Mouse (Mus musculus): ENCODE measurements around the gene Pcyox1. TPM values are rescaled to one million over a fixed set of nuclear protein-coding genes. Genes with fewer than 3 reads are reported as not detected.

Gene Pcyox1
- 10 to 100 TPM in 1 of 2 experiments, 1 to 10 TPM in 1; 3.5 to 49.3 TPM for polyA plus RNA-seq (2012; fragmentation: generic; extraction: Trizol)

DNA sequence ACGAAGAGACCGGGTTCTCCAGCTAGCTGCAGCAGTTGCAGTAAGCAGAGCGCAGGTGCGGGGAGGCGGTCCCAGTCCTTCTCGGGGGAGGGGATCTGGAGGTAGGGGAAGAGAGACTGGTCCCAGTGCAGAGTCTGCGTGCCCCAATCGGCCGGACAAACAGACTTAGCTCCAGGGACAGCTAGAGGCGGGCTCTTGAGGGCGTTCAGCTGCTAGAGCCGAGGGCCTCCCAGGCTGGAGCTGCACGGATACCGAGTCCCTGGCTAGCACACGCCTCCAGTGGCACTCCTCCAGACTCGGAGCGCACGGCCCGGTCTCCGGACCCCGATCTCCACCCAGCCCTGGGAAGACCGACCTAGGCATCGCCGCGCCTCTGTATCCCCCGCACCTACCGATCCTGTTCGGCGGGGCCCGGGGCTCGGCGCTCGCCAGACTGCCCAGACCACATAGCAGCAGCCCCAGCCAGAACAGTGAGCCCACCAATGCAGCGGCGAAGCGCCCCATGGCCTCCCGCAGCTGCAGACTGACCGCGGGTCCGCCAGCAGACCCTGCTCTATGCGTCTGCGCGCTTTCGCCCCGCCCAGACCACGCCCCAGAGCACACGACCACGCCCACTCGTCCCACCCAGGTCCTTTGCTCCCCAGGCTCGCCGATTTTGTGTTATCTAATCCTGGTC, at the start of gene Pcyox1:
Gene Pcyox1, minus strand, starts transcription at position 574 of the 676 bp plus-strand sequence.

DNA sequence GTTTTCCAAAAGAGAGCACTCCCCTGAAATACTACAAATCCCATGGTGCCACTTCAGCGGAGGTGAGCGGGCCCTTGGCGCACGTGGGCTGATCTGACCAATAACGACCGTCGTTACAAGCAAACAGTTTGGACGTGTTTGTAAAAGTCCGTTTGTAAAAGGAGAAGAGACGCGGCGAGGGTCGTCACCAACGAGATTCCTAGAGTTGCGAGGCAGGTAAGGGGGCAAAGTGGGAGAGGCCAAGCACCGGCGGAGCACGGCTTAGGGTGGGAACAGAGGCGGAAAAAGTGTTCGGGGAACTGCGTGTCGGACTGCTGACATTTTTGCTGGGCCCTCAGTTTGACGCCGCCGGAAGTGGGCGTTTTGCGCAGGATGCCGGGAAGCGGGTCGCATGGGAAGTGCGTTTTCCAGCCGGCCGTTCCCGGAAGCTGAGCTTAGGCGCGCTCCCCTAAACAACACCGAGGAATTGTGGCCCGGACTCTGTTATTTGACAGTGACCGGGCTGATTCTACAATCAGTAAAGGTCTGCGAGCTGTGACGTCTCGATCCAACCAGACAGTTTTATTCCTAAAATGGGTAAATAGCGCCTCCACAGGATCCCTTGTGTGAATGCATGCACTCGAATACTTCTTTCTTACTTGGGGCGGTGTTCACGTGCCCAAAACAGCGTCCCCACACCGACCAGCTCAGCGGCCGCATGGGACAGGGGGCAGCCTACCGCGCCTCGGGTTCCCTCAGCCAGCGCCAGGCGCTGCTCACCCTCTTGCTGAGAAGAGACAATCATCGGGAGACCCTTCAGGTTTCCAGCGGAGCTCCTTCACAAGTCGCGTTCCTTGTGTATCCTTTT, 41.5 kb upstream of the Pcyox1 start, which contains the start of gene C87436:
Gene C87436, plus strand, starts transcription at position 103 of the 847 bp plus-strand sequence.

GRCm38 (mm10) chr6:86426358-86426757, 29.4 kb upstream of the Pcyox1 start, which contains the start of gene Gm44790:
Gene Gm44790 (plus strand): TSS chr6:86426658.

GRCm38 (mm10) chr6:86404100-86404861, 7.3 kb upstream of the Pcyox1 start, which contains the start of gene Tia1:
Gene Tia1 (plus strand): TSS chr6:86404219.

DNA sequence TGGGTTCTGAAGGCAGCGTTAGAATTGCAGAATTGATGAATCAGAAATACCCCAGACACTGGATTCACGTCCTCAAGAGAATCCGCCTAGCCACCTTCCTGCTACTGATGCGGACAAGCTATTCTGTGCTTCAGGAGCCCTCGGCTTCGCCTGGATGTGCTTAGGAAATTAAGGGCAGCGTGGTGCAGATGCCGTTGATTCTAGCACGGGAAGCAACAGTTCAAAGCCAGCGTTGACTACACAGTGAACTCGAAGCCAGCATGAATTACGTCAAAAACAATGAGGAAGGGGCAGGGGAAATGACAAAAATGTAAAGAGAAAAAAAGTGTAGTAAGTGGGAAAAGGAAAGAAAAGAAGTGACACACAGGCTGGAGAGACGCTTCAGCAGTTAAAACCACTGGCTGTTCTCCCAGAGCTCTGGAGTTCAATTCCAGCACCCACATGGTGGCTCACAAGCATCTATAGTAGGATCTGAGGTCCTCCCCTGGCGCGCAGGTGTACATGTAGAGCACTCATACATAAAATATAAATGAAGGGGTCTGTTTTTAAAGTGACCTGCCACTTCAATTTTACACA, 26.1 kb downstream of the Pcyox1 start, which contains the start of gene Snrpg:
Gene Snrpg, plus strand, starts transcription at position 541 of the 576 bp plus-strand sequence.

GRCm38 (mm10) chr6:86365371-86366124, 31.4 kb downstream of the Pcyox1 start, which contains the start of gene Fam136a:
Gene Fam136a (plus strand): TSS chr6:86365646.

Other genes with a start within 250 kb of the Pcyox1 start
- 1 to 10 TPM in 1 of 2 experiments, under 1 TPM in 1; 0.44 to 1.0 TPM for gene Tgfa, start 201.9 kb downstream of the Pcyox1 start, polyA plus RNA-seq (2012; fragmentation: generic; extraction: Trizol)
- 10 to 100 TPM in 1 of 2 experiments, 1 to 10 TPM in 1; 7.0 to 15.1 TPM for gene Fam136a, start 31.5 kb downstream of the Pcyox1 start, polyA plus RNA-seq (2012; fragmentation: generic; extraction: Trizol)
- gene Snrpg, start 25.9 kb downstream of the Pcyox1 start, polyA plus RNA-seq (2012; fragmentation: generic; extraction: Trizol) = 100 to 1,000 TPM; 306 to 509 TPM
- 10 to 100 TPM in 1 of 2 experiments, 1 to 10 TPM in 1; 3.4 to 17.8 TPM for gene Tia1, start 7.1 kb upstream of the Pcyox1 start, polyA plus RNA-seq (2012; fragmentation: generic; extraction: Trizol)
- not detected for gene Gm44790, start 29.5 kb upstream of the Pcyox1 start, polyA plus RNA-seq (2012; fragmentation: generic; extraction: Trizol)
- 10 to 100 TPM in 1 of 2 experiments, 1 to 10 TPM in 1; 4.2 to 12.0 TPM for gene C87436, start 41.2 kb upstream of the Pcyox1 start, polyA plus RNA-seq (2012; fragmentation: generic; extraction: Trizol)
- 100 to 1,000 TPM; 207 to 239 TPM for gene Pcbp1, start 129.2 kb upstream of the Pcyox1 start, polyA plus RNA-seq (2012; fragmentation: generic; extraction: Trizol)
- under 1 TPM in 1 of 2 experiments, not detected in 1; 0.05 TPM for gene Asprv1, start 231.0 kb upstream of the Pcyox1 start, polyA plus RNA-seq (2012; fragmentation: generic; extraction: Trizol)

Data from C3H10T1/2 (cell line).